Mouse (Mus musculus) kidney, postnatal 14 days (tissue): Measurements from ENCODE around the gene Homer1.

Source experiments
- DNase-seq: peaks from one replicate; pipeline ENCODE4 v3.0.0; 2022; ENCODE audit warnings: mixed read lengths

Homer1 gene

DNA sequence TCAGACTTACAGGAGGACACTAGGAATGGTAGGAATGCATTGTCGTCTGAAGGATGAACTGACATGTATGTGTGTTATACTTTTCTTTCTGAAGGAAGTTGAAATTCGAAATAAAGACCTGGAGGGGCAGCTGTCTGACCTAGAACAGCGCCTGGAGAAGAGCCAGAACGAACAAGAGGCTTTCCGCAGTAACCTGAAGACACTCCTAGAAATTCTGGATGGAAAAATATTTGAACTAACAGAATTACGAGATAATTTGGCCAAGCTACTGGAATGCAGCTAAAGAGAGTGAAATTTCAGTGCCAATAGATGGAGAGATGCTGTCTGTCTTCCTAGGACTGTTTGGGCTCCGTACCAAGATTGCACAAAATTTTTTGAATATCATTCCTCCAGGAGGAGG lies 102.5 kb downstream of the Homer1 start:
- no peak for DNase-seq

DNA sequence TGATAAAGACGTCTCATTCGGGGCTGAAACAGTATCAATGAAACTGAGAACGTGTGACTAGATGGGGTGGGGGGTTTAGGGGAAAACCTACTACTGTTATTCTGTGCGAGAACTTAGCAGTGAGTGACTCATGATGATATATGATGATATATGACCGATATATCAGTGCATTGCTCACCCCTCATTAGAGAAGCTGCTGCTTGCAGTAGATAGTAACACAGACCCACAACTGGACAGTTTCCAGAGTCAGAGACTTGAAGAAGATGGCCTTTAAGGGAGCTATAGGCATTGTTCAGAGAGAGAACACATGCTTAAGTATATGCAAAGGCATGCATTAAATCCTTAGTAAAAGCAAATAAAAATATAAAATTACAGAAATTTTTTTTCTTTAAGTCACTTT lies 107.4 kb downstream of the Homer1 start:
- no peak for DNase-seq

DNA sequence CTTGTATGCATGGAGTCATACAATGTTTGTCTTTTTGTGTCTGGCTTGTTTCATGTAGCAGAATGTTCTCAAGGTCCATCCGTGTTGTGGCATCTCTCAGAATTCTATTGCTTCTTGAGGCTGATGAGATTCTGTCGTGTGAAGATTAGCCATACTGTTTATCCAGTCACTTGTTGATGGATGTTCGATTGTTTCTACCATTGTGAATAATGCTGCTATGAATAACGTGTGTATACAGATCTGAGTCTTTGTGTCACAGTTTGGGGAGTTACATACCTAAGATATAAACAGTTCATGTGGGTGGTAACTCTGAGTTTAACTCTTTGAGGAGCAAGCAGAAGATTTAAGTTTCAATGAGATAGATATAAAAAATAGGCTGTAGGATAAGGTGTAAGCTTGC lies 110.9 kb downstream of the Homer1 start:
- no peak for DNase-seq

DNA sequence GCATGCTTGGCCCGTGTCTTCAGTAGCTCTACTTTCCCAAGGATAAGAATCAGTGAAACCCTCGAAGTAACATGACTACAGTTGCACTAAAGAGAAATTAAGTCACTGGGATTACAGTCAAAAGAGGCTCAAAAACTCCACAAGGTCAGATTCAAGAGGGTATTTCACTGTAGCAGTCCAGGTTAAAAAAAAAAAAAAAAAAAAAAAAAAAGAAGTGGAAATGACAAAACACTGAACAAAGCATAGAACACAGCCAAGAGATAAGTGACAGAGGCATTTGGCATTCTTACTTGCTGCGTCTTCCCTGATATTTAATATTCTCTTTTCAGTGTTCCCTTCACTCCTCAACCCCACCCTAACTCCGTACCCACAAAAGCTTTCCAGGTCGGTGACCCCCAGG lies 115.6 kb downstream of the Homer1 start:
- DNase-seq: no peak

DNA sequence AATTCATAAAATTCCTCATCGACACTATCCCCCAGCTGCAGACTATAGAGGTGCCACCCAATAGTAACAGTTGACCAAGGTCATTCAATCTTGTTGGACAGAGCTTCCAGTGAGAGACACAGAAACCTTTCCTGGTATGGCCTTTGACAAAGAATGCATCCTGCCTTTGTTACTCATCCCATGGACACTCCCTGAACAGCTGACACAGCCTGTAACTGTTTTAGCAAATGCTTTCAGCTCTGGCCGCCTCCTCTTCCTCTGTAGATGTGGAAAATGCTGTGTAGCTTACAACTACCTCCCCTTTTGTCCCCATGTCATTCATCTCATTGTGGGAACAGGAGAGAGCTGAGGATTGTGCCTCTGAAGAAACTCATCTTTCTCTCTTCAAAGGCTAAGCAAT lies 118.9 kb downstream of the Homer1 start:
- no peak for DNase-seq

DNA sequence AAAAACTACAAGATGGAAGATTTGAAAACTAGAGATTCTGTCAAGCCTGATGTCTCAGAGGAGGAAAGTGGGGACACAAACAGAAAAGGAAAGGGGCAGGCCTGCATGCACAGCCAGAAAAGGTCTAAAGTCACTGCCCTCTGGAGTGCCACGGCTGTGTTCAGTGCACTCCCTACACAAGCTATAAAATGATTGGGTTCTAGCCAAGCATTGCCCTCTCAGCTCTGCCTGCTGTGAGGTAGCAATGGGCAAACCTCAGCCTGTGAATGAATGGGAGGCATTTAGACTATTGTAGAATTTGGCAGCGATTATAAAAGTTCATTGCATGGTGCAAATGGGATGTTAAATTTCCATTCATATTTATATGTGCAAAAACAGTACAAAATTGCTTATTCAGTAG lies 120.3 kb downstream of the Homer1 start:
- no peak for DNase-seq

DNA sequence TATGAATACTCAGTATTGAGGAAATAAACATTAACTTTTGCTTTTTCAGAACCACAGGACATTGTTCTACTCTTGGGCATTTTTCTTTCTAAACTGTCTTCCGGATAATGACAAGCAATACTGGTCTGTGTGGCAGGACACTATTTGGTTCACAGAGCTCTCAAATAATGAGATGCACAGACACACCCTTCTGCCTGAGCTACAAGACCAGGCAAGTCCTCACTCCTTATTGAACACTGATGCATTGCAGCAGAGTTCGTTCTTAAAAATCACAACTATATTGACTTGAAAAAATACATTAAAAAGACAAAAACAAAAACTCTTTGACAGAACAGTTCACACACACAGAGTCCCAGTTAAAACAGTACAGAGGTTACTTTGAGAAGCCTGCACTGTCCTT lies 123.8 kb downstream of the Homer1 start:
- no peak for DNase-seq

DNA sequence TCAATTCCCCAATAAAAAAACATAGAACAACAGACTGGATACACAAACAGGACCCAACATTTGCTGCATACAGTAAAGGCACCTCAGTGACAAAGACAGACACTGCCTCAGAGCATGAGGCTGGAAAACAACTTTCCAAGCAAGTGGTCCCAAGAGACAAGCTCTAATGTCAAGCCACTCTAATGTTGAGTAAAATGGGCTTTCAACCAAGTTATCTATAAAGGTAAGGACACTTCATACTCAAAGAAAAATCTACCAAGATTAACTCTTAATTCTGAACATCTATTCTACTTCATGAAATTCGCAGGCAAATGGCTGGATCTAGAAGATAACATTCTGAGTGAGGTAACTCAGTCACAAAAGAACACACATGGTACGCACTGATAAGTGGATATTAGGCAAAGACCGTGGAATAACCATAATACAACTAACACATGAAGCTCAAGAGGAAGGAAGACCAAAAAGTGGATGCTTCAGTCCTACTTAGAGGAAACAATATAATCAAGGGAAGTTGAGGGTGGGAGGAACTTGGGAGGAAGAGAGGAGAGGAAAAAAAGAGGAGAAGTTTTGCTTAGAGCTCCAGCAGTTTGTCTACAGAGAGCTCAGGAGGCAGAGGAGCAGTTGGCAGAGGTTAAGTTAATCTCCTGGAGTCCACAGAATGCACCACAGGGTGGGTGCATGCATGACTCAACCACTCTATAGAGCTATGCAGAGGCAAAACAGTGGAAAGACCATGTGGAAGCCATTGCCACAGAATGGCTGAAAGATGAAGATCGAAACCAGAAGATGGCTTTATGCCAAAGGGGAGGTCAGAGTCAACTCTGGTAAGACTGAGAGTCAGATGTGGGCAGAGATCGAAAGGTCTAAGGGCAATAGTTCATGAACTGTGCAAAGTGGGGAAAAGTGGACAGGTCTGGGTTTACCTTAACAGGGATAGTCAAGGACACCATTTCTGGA lies 128.8 kb downstream of the Homer1 start:
- no peak for DNase-seq

DNA sequence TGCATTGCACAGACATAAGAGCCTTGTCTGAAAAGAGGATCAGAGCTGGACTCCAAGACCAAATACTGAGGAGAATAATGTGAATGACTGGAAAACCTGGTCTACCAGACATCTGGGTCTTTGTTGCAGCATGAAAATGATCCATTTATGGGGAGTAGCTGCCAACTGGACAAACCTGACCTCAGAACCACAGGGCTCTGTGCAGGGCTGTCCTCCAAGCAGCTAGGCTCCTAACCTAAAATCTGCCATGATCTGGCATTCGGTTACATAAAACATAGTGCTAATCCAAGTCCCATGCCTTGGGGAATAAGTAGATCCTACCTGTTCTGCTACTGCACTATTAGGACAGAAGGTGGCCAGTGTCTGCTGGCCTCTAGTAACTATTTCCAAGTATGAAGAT lies 129.8 kb downstream of the Homer1 start:
- no peak for DNase-seq

DNA sequence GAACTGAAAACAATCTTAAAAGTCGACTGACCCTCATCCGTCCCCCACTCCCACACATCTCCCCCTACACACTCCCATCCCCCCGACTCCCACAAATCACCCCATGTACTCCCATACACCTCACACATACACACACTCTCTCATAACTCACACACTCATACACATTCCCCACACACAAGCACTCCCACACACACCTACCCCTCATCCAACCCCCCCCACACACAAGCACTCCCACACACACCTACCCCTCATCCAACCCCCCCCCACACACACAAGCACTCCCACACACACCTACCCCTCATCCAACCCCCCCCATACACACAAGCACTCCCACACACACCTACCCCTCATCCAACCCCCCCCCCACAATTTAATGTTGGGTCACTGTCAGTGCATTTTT lies 140.7 kb downstream of the Homer1 start:
- DNase-seq: no peak

DNA sequence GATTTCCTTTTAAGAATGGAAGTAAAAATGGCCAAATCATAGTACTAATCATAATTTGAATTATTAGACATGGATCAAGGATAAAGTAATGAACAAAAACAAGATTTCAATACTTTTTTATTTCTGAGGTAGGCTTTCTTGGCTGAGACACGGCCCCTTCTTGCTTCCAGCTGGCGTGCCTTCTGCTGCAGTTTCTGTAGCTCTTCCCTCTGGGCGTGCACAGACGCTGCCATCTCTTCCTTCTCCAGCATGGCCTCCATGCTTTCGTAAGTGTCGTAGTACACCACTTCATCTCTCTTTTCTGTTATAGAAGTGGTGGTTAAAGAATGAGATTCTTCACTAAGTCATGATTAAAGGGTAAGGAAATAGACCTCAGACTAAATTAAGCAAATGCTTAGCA lies 153.8 kb downstream of the Homer1 start:
- no peak for DNase-seq
